Mouse (Mus musculus): ENCODE measurements around the gene Mcoln1.

Mcoln1 gene

GRCm38 (mm10) chr8:3498583-3498982, 1.7 kb upstream of the Mcoln1 start:
- no peak for DNase-seq (ENCODE audit: low read depth, low spot score)

GRCm38 (mm10) chr8:3499751-3500150, 506 bp upstream of the Mcoln1 start:
- DNase-seq (ENCODE audit: low read depth, low spot score) = no peak

GRCm38 (mm10) chr8:3502217-3502616, 2.0 kb downstream of the Mcoln1 start:
- DNase-seq (ENCODE audit: low read depth, low spot score) = no peak

- DNase-seq (ENCODE audit: low read depth, low spot score) = no peak
Measured at GRCm38 (mm10) chr8:3507979-3508754, 7.9 kb downstream of the Mcoln1 start.

GRCm38 (mm10) chr8:3514681-3515247, 14.5 kb downstream of the Mcoln1 start:
- no peak for DNase-seq (ENCODE audit: low read depth, low spot score)

- peak; percentile 78 for DNase-seq (ENCODE audit: low read depth, low spot score)
Measured at GRCm38 (mm10) chr8:3515260-3515671, 15.0 kb downstream of the Mcoln1 start, which contains the start of gene Pnpla6. Pnpla6 (plus strand) TSS chr8:3515384.

- DNase-seq (ENCODE audit: low read depth, low spot score) = peak; percentile 45
Measured at GRCm38 (mm10) chr8:3515771-3516417, 15.6 kb downstream of the Mcoln1 start.

GRCm38 (mm10) chr8:3516450-3517116, 16.3 kb downstream of the Mcoln1 start:
- peak; percentile 94 for DNase-seq (ENCODE audit: low read depth, low spot score)

- DNase-seq (ENCODE audit: low read depth, low spot score) = peak; percentile 19
Measured at GRCm38 (mm10) chr8:3517117-3517495, 16.8 kb downstream of the Mcoln1 start.

- DNase-seq (ENCODE audit: low read depth, low spot score) = no peak
Measured at GRCm38 (mm10) chr8:3522007-3522697, 21.9 kb downstream of the Mcoln1 start.

GRCm38 (mm10) chr8:3530816-3531215, 30.6 kb downstream of the Mcoln1 start:
- no peak for DNase-seq (ENCODE audit: low read depth, low spot score)

GRCm38 (mm10) chr8:3531936-3532335, 31.7 kb downstream of the Mcoln1 start:
- no peak for DNase-seq (ENCODE audit: low read depth, low spot score)

- no peak for DNase-seq (ENCODE audit: low read depth, low spot score)
Measured at GRCm38 (mm10) chr8:3536053-3536841, 36.0 kb downstream of the Mcoln1 start.

- DNase-seq (ENCODE audit: low read depth, low spot score) = no peak
Measured at GRCm38 (mm10) chr8:3536940-3537339, 36.7 kb downstream of the Mcoln1 start.

- DNase-seq (ENCODE audit: low read depth, low spot score) = no peak
Measured at GRCm38 (mm10) chr8:3537666-3538065, 37.4 kb downstream of the Mcoln1 start.

GRCm38 (mm10) chr8:3539146-3539545, 38.9 kb downstream of the Mcoln1 start:
- DNase-seq (ENCODE audit: low read depth, low spot score) = no peak

- DNase-seq (ENCODE audit: low read depth, low spot score) = no peak
Measured at GRCm38 (mm10) chr8:3540076-3540475, 39.8 kb downstream of the Mcoln1 start.

GRCm38 (mm10) chr8:3546511-3546910, 46.3 kb downstream of the Mcoln1 start:
- DNase-seq (ENCODE audit: low read depth, low spot score) = no peak

- DNase-seq (ENCODE audit: low read depth, low spot score) = no peak
Measured at GRCm38 (mm10) chr8:3552240-3552639, 52.0 kb downstream of the Mcoln1 start.

GRCm38 (mm10) chr8:3556114-3556513, 55.9 kb downstream of the Mcoln1 start:
- DNase-seq (ENCODE audit: low read depth, low spot score) = peak; percentile 15

Data from mesoderm, embryonic 11.5 days (tissue).